Mouse (Mus musculus) CH12F3 (cell line): ENCODE data around the gene Cox17.

Source experiments
- in situ Hi-C: fragments of 300-500 bp; cut with MboI; formaldehyde crosslinking; loops from 2 replicates; pipeline ENCODE4 v1.14.3; 2020; ENCODE audit warnings: low sequenced_read_pairs

Gene Cox17

DNA sequence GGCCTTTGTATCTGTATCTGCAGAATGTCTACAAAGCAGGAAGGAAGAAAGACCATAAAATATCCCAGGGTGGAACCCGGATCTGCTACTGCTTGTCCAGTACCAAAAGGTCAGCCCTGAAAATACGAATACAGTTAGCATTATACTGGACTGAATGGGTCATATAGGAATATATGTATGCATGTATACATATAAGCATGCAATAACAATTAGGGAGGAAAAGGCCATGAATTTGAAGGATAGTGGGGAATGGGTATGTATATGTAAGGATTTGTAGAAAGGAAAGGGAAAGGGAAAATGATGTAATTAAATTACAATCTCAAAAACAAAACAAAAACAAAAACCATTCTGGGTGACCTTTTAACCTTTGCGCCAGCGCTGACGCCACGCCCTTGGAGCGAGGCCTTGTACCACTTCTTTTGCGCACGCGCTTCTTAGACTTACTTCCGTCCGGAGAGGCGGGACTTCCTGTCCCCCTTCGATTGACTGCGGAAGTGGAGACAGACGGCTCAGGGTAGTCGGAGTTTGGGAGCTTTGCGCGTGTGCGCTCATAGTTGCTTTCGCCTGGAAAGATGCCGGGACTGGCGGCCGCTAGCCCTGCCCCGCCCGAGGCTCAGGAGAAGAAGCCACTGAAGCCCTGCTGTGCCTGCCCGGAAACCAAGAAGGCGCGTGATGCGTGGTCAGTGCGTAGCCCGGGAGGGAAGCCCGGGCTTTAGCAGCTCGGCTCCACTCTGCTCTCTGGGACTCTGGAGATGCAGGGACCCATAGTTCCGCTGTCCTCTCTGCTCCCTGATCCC is at the start of gene Cox17, which contains the start of gene Gm21987:
Cox17 (plus strand) TSS at position 463 of the 797 bp plus-strand sequence.
Gm21987 (plus strand) TSS at position 512 of the 797 bp plus-strand sequence.
- in situ Hi-C loops = loop anchor here (10.0 to 25.0 kb wide), 4 partner anchors 118 to 466 kb away; partner anchors contain the start of genes B4galt4 and Upk1b

GRCm38 (mm10) chr16:38298410-38298809 is 48.4 kb upstream of the Cox17 start:
- in situ Hi-C loops = no loop called here

DNA sequence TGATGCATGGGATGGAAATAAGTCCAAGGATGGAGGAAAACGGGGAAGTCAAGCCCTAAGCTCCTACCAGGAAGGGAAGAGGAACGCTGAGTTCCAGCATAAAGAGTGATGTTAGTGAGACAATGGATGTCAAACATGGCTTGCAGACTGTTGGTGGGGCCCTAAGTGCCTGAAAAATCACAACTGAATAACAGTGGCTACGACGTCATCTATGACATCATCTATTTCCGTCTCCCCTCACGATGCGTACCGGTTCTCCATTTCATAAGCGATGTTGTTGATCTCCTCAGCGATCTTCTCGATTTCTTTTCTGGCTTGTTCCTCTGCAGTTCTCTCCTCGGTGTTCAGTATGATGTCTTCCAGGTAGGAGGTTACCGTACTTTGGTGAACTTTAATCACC is 44.4 kb upstream of the Cox17 start:
- in situ Hi-C loops = no loop called here

- in situ Hi-C loops = no loop called here
These were observed 42.2 kb upstream of the Cox17 start for GRCm38 (mm10) chr16:38304460-38305194.

- in situ Hi-C loops = no loop called here
These were observed 40.1 kb upstream of the Cox17 start for GRCm38 (mm10) chr16:38306571-38307220.

DNA sequence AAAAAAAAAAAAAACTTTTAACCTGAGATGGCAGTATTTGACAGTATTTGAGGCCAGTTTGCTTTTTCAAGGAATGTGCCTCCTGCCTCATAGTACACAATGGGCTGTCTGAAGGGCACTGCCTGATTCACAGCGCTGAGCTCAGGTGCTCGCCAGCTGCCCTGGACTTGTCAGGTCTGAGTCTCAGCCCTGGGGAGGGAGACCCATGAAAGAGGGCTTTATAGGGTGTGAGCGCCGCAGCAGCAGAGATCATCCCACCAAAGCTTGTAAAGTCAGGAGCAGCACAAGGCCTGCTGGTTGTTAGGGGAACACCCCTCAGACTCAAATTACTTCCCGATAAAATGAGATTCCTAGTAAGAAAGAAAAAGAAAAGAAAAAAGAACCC is 39.6 kb upstream of the Cox17 start:
- in situ Hi-C loops = no loop called here

- in situ Hi-C loops = no loop called here
These were observed 39.1 kb upstream of the Cox17 start for GRCm38 (mm10) chr16:38307651-38308050.

GRCm38 (mm10) chr16:38308195-38308594 is 38.6 kb upstream of the Cox17 start:
- in situ Hi-C loops = no loop called here

GRCm38 (mm10) chr16:38318492-38318891 is 28.3 kb upstream of the Cox17 start:
- in situ Hi-C loops = no loop called here

DNA sequence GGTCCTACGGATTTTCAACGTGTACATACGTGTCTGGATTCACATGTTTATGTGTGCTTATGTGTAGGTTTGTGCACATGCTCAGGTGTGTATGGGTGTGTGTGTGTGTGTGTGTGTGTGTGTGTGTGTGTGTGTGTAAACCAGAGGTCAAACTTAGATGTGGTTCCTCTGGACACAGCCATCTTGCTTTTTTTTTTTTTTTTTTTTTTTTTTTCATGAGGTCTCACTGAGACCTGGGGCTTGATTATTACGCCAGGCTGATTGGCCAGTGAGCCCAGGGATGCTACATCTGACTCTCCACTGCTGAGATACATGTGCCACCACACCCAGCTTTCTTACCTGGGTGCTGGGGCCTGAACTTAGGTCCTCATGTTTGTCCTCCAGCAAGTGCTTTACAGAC is 27.7 kb upstream of the Cox17 start:
- in situ Hi-C loops = no loop called here

GRCm38 (mm10) chr16:38321452-38321935 is 25.3 kb upstream of the Cox17 start:
- in situ Hi-C loops = no loop called here

DNA sequence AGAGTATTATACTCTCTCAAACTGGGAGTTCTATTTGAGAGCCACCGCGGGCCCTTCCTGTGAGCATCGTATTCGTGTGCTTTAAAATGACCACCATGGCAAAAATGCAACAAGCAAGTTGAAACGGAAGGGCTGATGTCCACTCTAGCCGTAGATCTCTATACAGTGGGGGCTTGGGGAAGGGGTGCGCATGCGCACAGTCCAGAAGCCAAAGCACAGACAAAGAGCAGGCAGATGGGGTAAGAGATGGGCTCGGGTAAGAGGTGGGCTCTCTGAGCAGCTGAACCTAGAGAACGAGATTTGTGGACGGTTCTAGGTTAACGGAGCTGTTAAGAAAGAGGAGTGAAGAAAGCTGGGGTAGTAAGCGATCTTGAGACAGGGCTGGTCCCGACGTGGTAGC is 22.5 kb upstream of the Cox17 start:
- in situ Hi-C loops = no loop called here

GRCm38 (mm10) chr16:38326778-38327397 is 19.9 kb upstream of the Cox17 start:
- in situ Hi-C loops = loop anchor here (25.0 kb wide), 2 partner anchors 410 to 485 kb away; partner anchors contain the start of genes B4galt4 and Upk1b

DNA sequence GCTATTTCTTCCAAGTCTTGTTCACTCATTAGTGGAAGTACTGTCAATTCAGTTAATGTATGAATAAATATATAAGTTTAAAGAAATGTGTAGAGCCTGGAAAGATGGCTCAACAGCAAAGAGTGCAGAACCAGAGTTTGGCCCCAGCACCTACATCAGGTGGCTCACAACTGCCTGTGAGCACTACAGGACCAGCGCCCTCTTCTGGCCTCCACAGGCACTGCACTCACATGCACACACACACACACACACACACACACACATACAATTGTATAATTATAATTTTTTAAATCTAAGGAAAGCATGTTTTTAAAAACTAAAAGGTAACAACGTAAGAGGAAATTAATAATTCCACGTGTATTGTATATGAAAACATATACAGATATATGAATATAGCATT is 17.5 kb upstream of the Cox17 start:
- in situ Hi-C loops = loop anchor here (25.0 kb wide), 2 partner anchors 408 to 483 kb away; partner anchors contain the start of genes B4galt4 and Upk1b

GRCm38 (mm10) chr16:38334431-38334830 is 12.4 kb upstream of the Cox17 start:
- in situ Hi-C loops = loop anchor here (25.0 kb wide), 2 partner anchors 403 to 478 kb away; partner anchors contain the start of genes B4galt4 and Upk1b

- in situ Hi-C loops = loop anchor here (25.0 kb wide), 2 partner anchors 399 to 474 kb away; partner anchors contain the start of genes B4galt4 and Upk1b
These were observed 8.7 kb upstream of the Cox17 start for GRCm38 (mm10) chr16:38338077-38338476.

DNA sequence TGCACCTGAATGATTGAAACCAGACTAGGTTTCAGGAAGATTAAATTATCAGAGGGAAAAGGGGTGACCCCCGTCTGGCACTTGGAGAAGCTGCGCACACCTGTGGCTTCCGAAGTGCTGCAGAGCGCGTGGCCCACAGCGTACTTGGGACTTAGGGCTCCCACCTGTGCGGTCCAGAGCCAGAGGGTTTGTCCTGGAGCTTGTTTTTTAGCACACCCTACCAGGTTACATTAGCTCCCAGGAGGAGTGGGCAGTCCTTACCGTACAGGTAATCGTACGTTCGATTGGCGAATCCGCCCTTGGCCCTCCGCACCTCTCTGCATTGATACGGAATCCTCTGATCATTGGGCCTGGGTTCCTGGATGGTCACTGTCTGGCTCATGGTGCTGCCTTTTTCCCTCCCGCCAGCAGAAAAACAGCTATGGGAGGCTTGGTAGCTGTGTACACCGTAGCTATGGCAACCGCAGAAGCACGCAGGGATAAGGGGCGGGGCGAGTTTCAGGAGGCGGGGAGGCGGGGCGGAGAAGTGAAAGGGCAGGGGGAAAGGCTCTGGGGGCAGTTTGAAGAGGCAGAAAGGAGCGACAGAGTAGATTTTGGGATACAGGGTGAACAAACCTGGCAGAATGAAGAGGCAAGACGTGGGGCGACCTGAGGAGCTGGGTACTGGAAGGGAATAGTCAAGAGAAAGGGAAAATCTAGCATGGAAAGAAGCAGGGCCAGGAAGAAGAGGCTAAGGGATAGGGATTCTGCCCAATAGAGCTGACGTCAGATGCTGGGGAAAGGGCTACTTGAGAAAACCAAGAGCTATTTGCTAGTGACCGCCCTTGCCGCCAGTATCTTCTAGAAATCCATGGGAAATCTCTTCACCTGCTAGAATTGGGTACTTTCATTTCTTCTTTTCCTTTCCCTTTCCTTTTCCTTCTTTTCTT is 5.1 kb upstream of the Cox17 start, which contains the start of gene Maats1:
Maats1 (minus strand) TSS at position 748 of the 929 bp plus-strand sequence.
- in situ Hi-C loops = loop anchor here (10.0 to 25.0 kb wide), 4 partner anchors 123 to 471 kb away; partner anchors contain the start of genes B4galt4 and Upk1b

- in situ Hi-C loops = loop anchor here (10.0 to 25.0 kb wide), 4 partner anchors 120 to 467 kb away; partner anchors contain the start of genes B4galt4 and Upk1b
These were observed 1.7 kb upstream of the Cox17 start for GRCm38 (mm10) chr16:38344941-38345725.
